Mouse (Mus musculus): ENCODE results near the gene Spats1. TPM values are rescaled to one million over a fixed set of nuclear protein-coding genes. Genes with fewer than 3 reads are reported as not detected.
"Not testable (repeated sequence)": the region's sequence is repeated elsewhere in the genome, so short reads cannot be mapped to it uniquely, and the experiment has no call there.

Spats1 gene
- total RNA-seq, 2 experiments from 2014 or later: 0.33 TPM; not detected in 1

GRCm38 (mm10) chr17:45489736-45490135 is 14.5 kb upstream of the Spats1 start:
- no peak for DNase-seq

- DNase-seq: no peak
Observed at GRCm38 (mm10) chr17:45488321-45489254, 13.4 kb upstream of the Spats1 start.

- DNase-seq: no peak
Observed at GRCm38 (mm10) chr17:45487216-45487615, 12.0 kb upstream of the Spats1 start.

GRCm38 (mm10) chr17:45485581-45485980 is 10.4 kb upstream of the Spats1 start:
- no peak for DNase-seq

- DNase-seq: no peak
Observed at GRCm38 (mm10) chr17:45480429-45480828, 5.2 kb upstream of the Spats1 start.

- peak; percentile 67 to 89 for DNase-seq
Observed at GRCm38 (mm10) chr17:45478234-45478825, 3.1 kb upstream of the Spats1 start.

- no peak for DNase-seq
Observed at GRCm38 (mm10) chr17:45474146-45474545, 1.1 kb downstream of the Spats1 start.

- DNase-seq: no peak
Observed at GRCm38 (mm10) chr17:45473667-45474066, 1.5 kb downstream of the Spats1 start.

GRCm38 (mm10) chr17:45470726-45471125 is 4.5 kb downstream of the Spats1 start:
- DNase-seq: no peak

- no peak for DNase-seq
Observed at GRCm38 (mm10) chr17:45468302-45468701, 6.9 kb downstream of the Spats1 start.

- no peak for DNase-seq
Observed at GRCm38 (mm10) chr17:45466701-45467100, 8.5 kb downstream of the Spats1 start.

GRCm38 (mm10) chr17:45464255-45464654 is 11.0 kb downstream of the Spats1 start:
- no peak for DNase-seq

- no peak for DNase-seq
Observed at GRCm38 (mm10) chr17:45462506-45462905, 12.7 kb downstream of the Spats1 start.

- DNase-seq: no peak
Observed at GRCm38 (mm10) chr17:45459062-45459461, 16.2 kb downstream of the Spats1 start.

GRCm38 (mm10) chr17:45458516-45458915 is 16.7 kb downstream of the Spats1 start:
- DNase-seq: no peak

- no peak for DNase-seq
Observed at GRCm38 (mm10) chr17:45457487-45457886, 17.7 kb downstream of the Spats1 start.

GRCm38 (mm10) chr17:45456260-45457152 is 18.7 kb downstream of the Spats1 start:
- DNase-seq: no peak

GRCm38 (mm10) chr17:45455783-45456182 is 19.4 kb downstream of the Spats1 start:
- DNase-seq: not testable (repeated sequence)

- no peak for DNase-seq
Observed at GRCm38 (mm10) chr17:45454794-45455193, 20.4 kb downstream of the Spats1 start.

- no peak for DNase-seq
Observed at GRCm38 (mm10) chr17:45452271-45452670, 22.9 kb downstream of the Spats1 start.

- no peak for DNase-seq
Observed at GRCm38 (mm10) chr17:45450153-45450552, 25.1 kb downstream of the Spats1 start.

GRCm38 (mm10) chr17:45449586-45449985 is 25.6 kb downstream of the Spats1 start:
- DNase-seq: no peak

All from heart, adult 18-20 months (tissue).